Mouse (Mus musculus) forebrain, postnatal 0 days (tissue): ENCODE data around the gene Kif1c. TPM values are rescaled to one million over a fixed set of nuclear protein-coding genes. Genes with fewer than 3 reads are reported as not detected.
A peak's percentile ranks its signal among the peaks of the same experiment; 100 is the strongest.

Experiments used
- ATAC-seq: fragments of 200-750 bp; cut with Nextera tagmentation; 2 replicates; pipeline ENCODE4 v1.8.0; 2017; ENCODE audit warnings: mild to moderate bottlenecking, moderate library complexity
- DNase-seq: peaks from one replicate; pipeline ENCODE4 v3.0.0-alpha.2; 2015
- H3K27ac ChIP-seq: fragments of 300-500 bp; sonication (generic); 2 replicates; pipeline ENCODE4 v1.5.1; 2014; ENCODE audit warnings: low read depth, mild to moderate bottlenecking, antibody characterized with exemption, low read length, moderate library complexity, mixed read lengths
- H3K27me3 ChIP-seq: fragments of 300-500 bp; sonication (generic); 2 replicates; pipeline ENCODE4 v1.6.1; 2014; ENCODE audit warnings: mild to moderate bottlenecking, low read length, mixed read lengths; ENCODE audit not compliant: insufficient read depth
- H3K36me3 ChIP-seq: fragments of 300-500 bp; sonication (generic); 2 replicates; pipeline ENCODE4 v1.6.1; 2014; ENCODE audit warnings: mild to moderate bottlenecking, moderate library complexity; ENCODE audit not compliant: insufficient read depth
- H3K4me1 ChIP-seq: fragments of 300-500 bp; sonication (generic); 2 replicates; pipeline ENCODE4 v1.6.1; 2014; ENCODE audit warnings: antibody characterized with exemption; ENCODE audit not compliant: insufficient read depth
- H3K4me2 ChIP-seq: fragments of 300-500 bp; sonication (generic); 2 replicates; pipeline ENCODE4 v1.6.1; 2014; ENCODE audit warnings: low read depth, mild to moderate bottlenecking, moderate library complexity
- H3K4me3 ChIP-seq: fragments of 300-500 bp; sonication (generic); 2 replicates; pipeline ENCODE4 v1.5.1; 2014; ENCODE audit warnings: low read depth, low read length, mixed read lengths
- H3K9ac ChIP-seq: fragments of 300-500 bp; sonication (generic); 2 replicates; pipeline ENCODE4 v1.6.1; 2014; ENCODE audit warnings: mild to moderate bottlenecking
- H3K9me3 ChIP-seq: fragments of 300-500 bp; sonication (generic); 2 replicates; pipeline ENCODE4 v1.6.1; 2016; ENCODE audit warnings: low read length
- CTCF ChIP-seq: sonication (generic); IDR thresholded peaks from 2 replicates; pipeline ENCODE4 v1.5.1; 2016; ENCODE audit warnings: antibody characterized with exemption, control low read depth, low read depth
- WGBS: fragments of 180-500 bp; shearing (Covaris S2); extraction: QIAGEN DNeasy Blood & Tissue Kit; methylation state at CpG from one replicate; pipeline ENCODE4 v1.1.7; 2014; 5-methylcytosine and 5-hydroxymethylcytosine counted together
- polyA plus RNA-seq: library from polyadenylated mRNA; unstranded; fragments of >200 nt; fragmentation: Nextera tagmentation; extraction: Ambion mirVana; gene quantifications from 2 replicates; pipeline ENCODE4 v1.2.1, GENCODE M21; 2015
- total RNA-seq: library from RNA; depleted of rRNA; stranded (reverse); fragments of >200 nt; gene quantifications from 2 replicates; pipeline ENCODE4 v1.2.3, GENCODE M21; 2014

Gene Kif1c
- total and polyA plus RNA-seq, 2 experiments from 2014 or later: 1.2 to 25.9 TPM

- Histone ChIP-seq H3K27ac (no peak overlapping the region), H3K9me3 (no peaks in the 10 kb centered on the region), H3K36me3 (peaks cover 65% of the 10 kb centered on the region), H3K4me2 (no peak overlapping the region), H3K4me3 (no peak overlapping the region), H3K4me1 (no peaks in the 10 kb centered on the region), H3K27me3 (no peaks in the 10 kb centered on the region), H3K9ac (no peak overlapping the region)
- ATAC-seq (no peak), DNase-seq (no peak)
- WGBS: 89% methylated on average over 2 of the region's 2 CpGs
- no peak for TF ChIP-seq CTCF
Observed at GRCm38 (mm10) chr11:70726585-70726984, 26.2 kb downstream of the Kif1c start.

GRCm38 (mm10) chr11:70727385-70727784 lies 27.0 kb downstream of the Kif1c start:
- H3K4me2 ChIP-seq: no peak overlapping the region
- WGBS: 89% methylated on average over 5 of the region's 5 CpGs
- H3K27me3 ChIP-seq: no peaks in the 10 kb centered on the region
- TF ChIP-seq CTCF: no peak
- H3K4me1 ChIP-seq: no peaks in the 10 kb centered on the region
- DNase-seq (no peak), ATAC-seq (no peak)
- no peak overlapping the region for H3K4me3 ChIP-seq
- H3K9me3 ChIP-seq: no peaks in the 10 kb centered on the region
- H3K9ac ChIP-seq: no peak overlapping the region
- no peak overlapping the region for H3K27ac ChIP-seq
- peaks cover 60% of the 10 kb centered on the region for H3K36me3 ChIP-seq

- H3K9me3 ChIP-seq: no peaks in the 10 kb centered on the region
- no peak overlapping the region for H3K4me3 ChIP-seq
- no peak for ATAC-seq
- WGBS: 82% methylated on average over 9 of the region's 9 CpGs
- no peaks in the 10 kb centered on the region for H3K27me3 ChIP-seq
- no peak for DNase-seq
- H3K4me1 ChIP-seq: no peaks in the 10 kb centered on the region
- peaks cover 34% of the 10 kb centered on the region for H3K36me3 ChIP-seq
- 0 out of 2 replicates have a peak overlapping the region, but pooled peaks have one; percentile 16 for H3K27ac ChIP-seq
- no peak overlapping the region for H3K4me2 ChIP-seq
- no peak overlapping the region for H3K9ac ChIP-seq
- no peak for TF ChIP-seq CTCF
Observed at GRCm38 (mm10) chr11:70730427-70731038, 30.2 kb downstream of the Kif1c start.

- 36% methylated on average over 5 of the region's 5 CpGs for WGBS
Observed at GRCm38 (mm10) chr11:70731178-70731577, 30.8 kb downstream of the Kif1c start.

GRCm38 (mm10) chr11:70733256-70733655 lies 32.9 kb downstream of the Kif1c start:
- no peaks in the 10 kb centered on the region for H3K9me3 ChIP-seq
- WGBS: 81% methylated on average over 5 of the region's 5 CpGs

More at GRCm38 (mm10) chr11:70731178-70731577, 30.8 kb downstream of the Kif1c start:
- Histone ChIP-seq H3K4me2 (no peak overlapping the region), H3K9ac (no peak overlapping the region), H3K36me3 (peaks cover 28% of the 10 kb centered on the region), H3K4me3 (no peak overlapping the region), H3K9me3 (no peaks in the 10 kb centered on the region), H3K27ac (0 out of 2 replicates have a peak overlapping the region, but pooled peaks have one; percentile 16), H3K27me3 (no peaks in the 10 kb centered on the region), H3K4me1 (no peaks in the 10 kb centered on the region)
- TF ChIP-seq CTCF: no peak
- peak; percentile 56 for ATAC-seq
- DNase-seq: peak; percentile 62

GRCm38 (mm10) chr11:70737749-70738148 lies 37.4 kb downstream of the Kif1c start:
- Histone ChIP-seq H3K27ac (no peak overlapping the region), H3K4me3 (no peak overlapping the region), H3K9ac (no peak overlapping the region), H3K9me3 (no peaks in the 10 kb centered on the region), H3K4me2 (no peak overlapping the region), H3K27me3 (no peaks in the 10 kb centered on the region), H3K4me1 (no peaks in the 10 kb centered on the region), H3K36me3 (no peaks in the 10 kb centered on the region)
- no peak for DNase-seq
- TF ChIP-seq CTCF: no peak
- WGBS: 76% methylated on average over 5 of the region's 5 CpGs
- no peak for ATAC-seq

More at GRCm38 (mm10) chr11:70733256-70733655, 32.9 kb downstream of the Kif1c start:
- Histone ChIP-seq H3K36me3 (peaks cover 8% of the 10 kb centered on the region), H3K4me1 (no peaks in the 10 kb centered on the region), H3K27me3 (no peaks in the 10 kb centered on the region), H3K4me3 (no peak overlapping the region), H3K9ac (no peak overlapping the region), H3K4me2 (no peak overlapping the region), H3K27ac (no peak overlapping the region)
- TF ChIP-seq CTCF: no peak
- no peak for DNase-seq
- ATAC-seq: no peak

GRCm38 (mm10) chr11:70741603-70742002 lies 41.3 kb downstream of the Kif1c start:
- WGBS: 96% methylated on average over 3 of the region's 3 CpGs
- Histone ChIP-seq H3K36me3 (no peaks in the 10 kb centered on the region), H3K9ac (no peak overlapping the region), H3K27ac (no peak overlapping the region), H3K27me3 (no peaks in the 10 kb centered on the region), H3K4me2 (no peak overlapping the region), H3K9me3 (no peaks in the 10 kb centered on the region), H3K4me3 (no peak overlapping the region), H3K4me1 (no peaks in the 10 kb centered on the region)
- no peak for TF ChIP-seq CTCF
- no peak for DNase-seq
- no peak for ATAC-seq
